Mouse (Mus musculus) liver, adult 2 months (tissue): ENCODE data around the gene Gpank1.

Experiments
- CTCF ChIP-seq: fragments of 200-500 bp; IDR thresholded peaks from 2 replicates; pipeline ENCODE4 v1.5.1; 2011; ENCODE audit warnings: low read depth, low read length, control low read depth
- POLR2A ChIP-seq: fragments of 200-500 bp; IDR thresholded peaks from 2 replicates; pipeline ENCODE4 v1.6.1; 2011; ENCODE audit warnings: low read length, control low read depth; ENCODE audit not compliant: insufficient read depth; ENCODE audit errors: extremely low read depth

GRCm38 (mm10) chr17:35120745-35121142 is 511 bp upstream of the Gpank1 start:
- no peak for TF ChIP-seq POLR2A
- TF ChIP-seq CTCF: no peak
